Mouse (Mus musculus) layer of hippocampus, postnatal 25 days (tissue): ENCODE measurements around the gene Nxpe3. TPM values are rescaled to one million over a fixed set of nuclear protein-coding genes. Genes with fewer than 3 reads are reported as not detected.
"Not testable (repeated sequence)": the region's sequence is repeated elsewhere in the genome, so short reads cannot be mapped to it uniquely, and the experiment has no call there.

ENCODE experiments used
- DNase-seq, 2 experiments: peaks; one replicate each; pipeline ENCODE4 v3.0.0; 2022; ENCODE audit warnings: mixed read lengths in 2 of 2, low spot score in 1 of 2; ENCODE audit errors: extremely low spot score in 1 of 2
- total RNA-seq, 2 experiments: library from RNA; stranded (reverse); gene quantifications; 2 replicates each; pipeline ENCODE4 v1.2.3; 2021

Nxpe3 gene
- total RNA-seq, 2 experiments from 2014 or later = 11.2 to 11.6 TPM

GRCm38 (mm10) chr16:55838510-55839474 is 56.3 kb downstream of the Nxpe3 start, which contains the start of gene Nfkbiz:
Gene Nfkbiz (minus strand): TSS chr16:55838899.
- peak; percentile 70 to 76 for DNase-seq

- no peak for DNase-seq
These were observed 57.0 kb downstream of the Nxpe3 start for GRCm38 (mm10) chr16:55838129-55838509.

DNA sequence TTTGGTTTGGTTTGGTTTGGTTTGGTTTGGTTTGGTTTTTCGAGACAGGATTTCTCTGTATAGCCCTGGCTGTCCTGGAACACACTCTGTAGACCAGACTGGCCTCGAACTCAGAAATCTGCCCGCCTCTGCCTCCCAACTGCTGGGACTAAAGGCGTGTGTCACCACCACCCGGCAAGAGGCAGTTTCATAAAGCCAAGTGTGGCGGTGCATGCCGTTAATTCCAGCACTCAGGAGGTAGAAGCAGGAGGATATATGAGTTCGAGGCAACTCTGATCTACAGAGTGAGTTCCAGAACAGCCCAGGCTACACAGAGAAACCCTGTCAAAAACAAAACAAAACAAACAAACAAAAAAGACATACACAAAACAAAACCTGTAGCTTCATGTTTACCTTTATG is 57.4 kb downstream of the Nxpe3 start:
- not testable (repeated sequence) for DNase-seq

GRCm38 (mm10) chr16:55837168-55837567 is 57.9 kb downstream of the Nxpe3 start:
- no peak for DNase-seq

DNA sequence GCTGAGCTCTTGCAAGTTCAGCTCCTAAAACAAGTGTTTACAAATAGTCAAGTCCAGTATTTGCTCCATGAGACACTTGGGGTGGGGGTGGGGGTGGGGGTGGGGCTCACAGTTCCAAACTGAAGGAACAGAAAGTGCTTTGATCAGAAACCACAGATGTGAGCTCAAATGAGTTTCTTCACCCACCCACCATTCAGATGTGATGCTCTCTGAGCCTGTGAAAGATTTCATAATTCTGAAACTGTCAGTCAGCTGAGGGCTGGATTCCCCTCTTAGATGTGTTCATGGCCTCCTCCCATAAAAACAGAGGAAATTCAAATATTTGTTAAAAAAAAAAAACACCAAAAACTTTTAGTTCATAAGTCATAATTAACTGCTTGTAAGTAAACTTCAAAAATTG is 59.3 kb downstream of the Nxpe3 start:
- no peak for DNase-seq

DNA sequence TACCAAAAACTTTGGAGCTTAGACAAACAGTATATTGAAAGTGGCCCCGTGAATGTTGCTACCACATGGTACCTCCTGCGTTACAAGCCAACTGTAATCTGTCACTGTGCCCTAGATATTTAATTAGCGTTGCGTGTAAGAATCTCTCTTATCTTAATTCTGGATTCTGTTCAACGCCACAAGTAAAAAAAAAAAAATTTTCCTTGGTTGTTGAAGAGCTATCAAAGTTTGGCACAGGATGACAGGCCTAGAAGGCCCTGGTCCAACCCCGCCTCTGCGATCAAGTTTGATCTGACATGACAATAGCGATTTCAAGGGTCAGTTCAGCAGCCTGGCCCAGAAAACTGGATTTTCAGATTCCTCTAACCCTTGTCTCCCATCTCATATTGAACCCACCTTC is 62.5 kb downstream of the Nxpe3 start:
- DNase-seq = no peak

DNA sequence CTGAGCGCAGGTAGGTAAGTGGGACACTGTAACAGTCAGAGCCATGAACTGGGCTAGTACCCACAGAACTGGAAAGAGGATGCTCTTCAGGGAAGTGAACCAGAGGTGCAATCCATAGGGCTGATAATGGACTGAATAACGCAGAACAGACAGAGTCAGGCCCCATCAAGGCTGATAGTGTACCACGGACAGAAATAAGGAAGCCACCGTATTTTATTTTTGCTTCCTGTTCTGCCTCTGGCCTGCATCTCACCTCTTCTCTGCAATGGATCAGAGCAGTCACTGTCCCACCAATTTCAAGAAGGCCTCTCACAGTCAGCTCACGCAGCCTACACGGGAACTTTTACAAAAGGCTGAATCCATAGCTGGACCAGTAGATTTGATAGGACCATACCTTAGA is 63.0 kb downstream of the Nxpe3 start:
- DNase-seq = no peak

DNA sequence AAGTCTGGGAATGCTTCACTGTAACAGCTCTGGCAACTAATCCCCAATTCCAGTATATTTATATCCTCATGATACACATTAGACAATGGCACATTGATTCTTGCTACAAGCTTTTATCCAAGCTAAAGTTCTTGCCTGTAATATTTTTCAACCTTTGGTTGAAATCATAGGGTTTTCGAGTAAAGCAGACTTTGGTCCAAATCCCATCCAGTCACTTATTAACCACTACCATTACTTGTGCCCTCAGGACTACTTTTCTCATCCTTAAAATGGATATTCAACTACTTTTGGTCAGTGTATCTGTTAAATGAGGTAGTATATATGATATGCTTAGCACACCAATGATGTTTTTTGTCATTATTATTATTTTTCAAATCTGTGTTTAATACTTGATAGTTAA is 63.6 kb downstream of the Nxpe3 start:
- DNase-seq = no peak

- no peak for DNase-seq
These were observed 71.5 kb downstream of the Nxpe3 start for GRCm38 (mm10) chr16:55823398-55824155.

DNA sequence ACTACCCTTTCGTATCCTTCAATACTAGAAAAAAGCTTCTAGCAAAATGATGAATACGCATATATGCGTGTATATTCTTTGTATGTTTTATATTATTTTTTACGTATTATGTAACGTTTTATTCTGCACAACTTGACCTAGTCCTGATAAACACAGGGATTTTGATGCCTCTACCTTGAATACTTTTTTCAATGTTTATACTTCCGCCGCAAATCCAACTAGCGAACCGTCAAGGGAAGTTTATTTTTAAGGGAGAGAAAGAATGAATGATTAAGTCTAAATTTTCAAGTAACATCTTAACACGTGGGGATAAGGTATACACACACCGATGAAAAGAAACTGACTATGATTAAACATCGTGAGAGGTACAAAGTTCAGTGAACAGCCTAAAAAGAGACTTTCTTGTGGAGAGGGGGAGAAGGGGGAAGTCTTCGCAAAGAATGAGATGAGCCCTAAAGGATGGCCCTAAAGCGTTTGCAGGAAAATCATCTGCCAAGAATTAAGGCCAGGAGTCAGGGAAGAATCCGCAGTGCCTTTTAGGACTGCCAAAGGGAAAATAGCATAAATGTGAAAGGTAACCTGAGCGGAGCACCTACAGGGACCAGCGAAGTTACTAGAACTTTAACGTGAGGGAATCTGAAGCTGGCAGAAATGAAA is 72.2 kb downstream of the Nxpe3 start:
- DNase-seq = no peak

DNA sequence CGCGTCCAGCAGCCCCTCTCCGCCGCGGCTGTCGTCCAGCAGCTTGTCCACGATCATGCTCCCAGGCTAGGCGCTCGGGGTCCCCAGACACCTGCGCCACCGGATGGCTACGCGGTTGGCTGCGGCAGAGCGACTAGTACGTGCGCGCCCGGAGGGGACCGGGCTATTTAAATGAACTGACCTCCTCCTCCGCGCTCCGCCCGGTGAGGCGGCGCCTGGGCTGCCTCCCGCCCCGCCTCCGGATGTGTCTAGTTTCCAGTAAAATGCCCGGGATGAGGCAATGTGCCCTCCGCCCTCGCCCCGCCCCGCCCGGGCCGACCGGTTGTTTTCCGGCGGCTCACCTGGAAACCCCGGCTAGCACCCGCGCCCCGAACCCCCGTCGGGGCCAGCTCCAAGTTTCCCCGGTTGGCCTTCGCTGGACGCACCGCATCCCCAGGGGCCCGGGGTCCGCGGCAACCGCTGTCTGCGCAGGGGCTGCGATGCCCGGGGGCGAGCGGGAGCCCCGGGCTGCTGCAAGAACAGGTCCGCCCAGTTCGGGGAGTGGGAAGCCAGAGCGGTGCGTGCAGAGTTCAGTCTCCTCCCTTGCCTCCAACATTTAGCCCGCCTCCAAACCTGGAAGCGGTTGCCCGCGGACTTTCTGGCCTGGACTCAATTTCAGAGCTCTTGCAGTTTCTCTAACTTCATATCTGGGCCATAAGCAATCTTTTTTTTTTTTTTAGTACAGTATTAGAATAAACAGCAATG is 72.9 kb downstream of the Nxpe3 start:
- DNase-seq = peak; percentile 65 to 67

GRCm38 (mm10) chr16:55821571-55821981 is 73.5 kb downstream of the Nxpe3 start:
- DNase-seq = peak in 1 of 2 experiments; percentile 16

- no peak for DNase-seq
These were observed 74.0 kb downstream of the Nxpe3 start for GRCm38 (mm10) chr16:55820916-55821570.

DNA sequence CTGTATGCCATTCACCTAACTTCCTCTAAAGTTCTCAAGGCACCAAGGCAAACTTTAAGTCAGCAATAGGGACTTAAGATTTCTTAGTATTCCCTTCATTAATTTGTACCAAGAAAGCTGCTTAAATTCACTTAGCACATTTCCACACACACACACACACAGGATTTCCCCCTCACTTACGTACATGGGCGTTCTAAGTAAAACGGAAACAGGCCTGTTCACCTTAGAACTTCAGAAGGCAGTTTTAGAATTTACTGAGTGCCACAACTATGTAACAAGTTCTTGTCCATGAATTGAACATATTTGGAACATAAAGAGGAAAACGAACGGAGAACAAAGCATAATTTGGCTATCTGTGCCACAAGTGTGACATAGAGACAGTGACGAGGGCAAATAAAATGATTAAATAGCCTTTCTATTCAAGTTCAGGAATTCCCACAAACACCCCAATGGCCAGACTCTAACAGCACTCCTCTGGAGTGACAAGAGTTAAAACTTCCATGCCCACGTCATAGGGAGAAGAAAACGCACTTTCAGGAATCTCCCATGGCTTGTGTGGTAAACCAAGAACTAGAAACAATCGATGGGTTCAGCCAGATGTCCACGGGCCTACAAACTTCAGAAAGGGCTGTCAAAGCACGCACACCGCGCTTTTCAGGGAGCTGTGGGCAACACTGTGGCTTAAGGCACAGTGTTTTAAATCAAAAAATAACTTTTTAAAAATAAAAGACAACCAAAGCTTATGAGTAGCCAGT is 74.7 kb downstream of the Nxpe3 start:
- no peak for DNase-seq

GRCm38 (mm10) chr16:55819186-55819861 is 75.8 kb downstream of the Nxpe3 start:
- peak in 1 of 2 experiments; percentile 24 for DNase-seq

DNA sequence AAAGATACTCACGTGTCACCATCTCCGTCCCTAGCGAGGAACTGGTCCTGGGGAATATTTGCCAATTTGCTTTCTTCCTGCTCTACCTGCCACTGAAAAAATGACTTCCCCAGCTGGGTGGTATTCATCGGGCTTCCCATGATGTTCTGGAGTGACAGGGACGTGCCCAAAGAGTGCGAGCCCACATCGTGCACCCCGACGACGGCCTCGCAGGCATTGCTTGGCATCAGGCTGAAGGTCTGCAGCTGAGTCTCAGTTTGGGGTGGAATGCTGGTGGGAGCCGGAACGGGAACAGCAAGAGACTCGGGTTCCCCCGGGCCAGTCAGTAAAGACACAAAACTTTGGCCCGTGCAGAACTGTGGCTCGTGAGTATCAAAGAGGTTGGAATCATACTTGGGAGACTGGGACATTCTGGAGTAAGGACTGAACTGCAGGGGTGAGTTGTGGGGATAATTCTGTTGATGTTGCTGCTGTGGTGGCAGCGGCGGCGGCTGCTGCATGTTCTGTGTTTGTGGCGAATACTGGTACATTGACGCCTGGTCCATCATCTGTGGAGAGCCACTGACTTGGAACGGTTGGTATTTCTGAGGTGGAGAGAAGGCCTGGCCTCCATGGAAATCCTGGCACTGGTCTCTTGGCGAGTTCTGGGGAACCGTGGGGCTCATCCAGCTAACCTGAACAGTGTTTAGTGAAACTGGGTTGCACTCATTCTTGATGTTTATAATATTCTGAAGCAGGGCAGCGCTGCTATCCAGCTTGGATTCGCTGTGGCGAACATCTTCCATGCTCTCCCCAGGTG is 77.2 kb downstream of the Nxpe3 start:
- DNase-seq = no peak

DNA sequence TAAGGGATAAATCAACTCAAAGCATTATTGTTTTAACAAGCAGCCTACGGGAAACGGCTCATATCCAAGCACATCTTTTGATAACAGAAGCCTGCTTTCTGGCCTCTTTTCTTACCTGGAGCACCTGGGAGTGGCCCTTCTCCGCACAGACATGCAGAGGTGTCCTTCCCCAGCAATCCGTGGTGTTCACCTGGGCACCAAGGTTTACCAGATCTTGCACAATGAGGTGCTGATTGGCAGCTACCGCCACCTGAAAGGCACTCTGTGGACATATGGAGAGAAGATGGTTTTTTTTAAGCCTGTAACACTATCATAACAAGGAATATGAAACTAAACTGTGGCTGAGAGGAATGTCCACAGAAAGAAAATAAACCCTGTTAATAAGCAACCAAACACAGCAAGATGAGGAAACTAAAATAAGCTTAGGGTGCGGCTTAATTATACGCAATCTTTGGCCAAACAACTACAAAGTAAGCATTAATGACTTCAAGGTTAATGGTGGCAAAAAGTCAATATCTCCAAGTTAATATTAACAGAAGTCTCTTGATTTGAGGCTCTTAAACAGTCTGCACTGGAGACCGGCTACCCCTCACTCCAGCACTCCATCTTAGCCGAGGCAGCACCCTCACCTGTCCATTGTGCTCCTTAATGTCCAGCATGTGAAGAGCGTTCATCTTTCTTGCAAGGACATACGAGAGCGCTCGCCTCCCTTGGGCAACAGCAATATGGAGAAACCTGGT is 78.7 kb downstream of the Nxpe3 start:
- DNase-seq = no peak
